Mouse (Mus musculus): ENCODE results near the gene Dennd4b.

Gene Dennd4b

DNA sequence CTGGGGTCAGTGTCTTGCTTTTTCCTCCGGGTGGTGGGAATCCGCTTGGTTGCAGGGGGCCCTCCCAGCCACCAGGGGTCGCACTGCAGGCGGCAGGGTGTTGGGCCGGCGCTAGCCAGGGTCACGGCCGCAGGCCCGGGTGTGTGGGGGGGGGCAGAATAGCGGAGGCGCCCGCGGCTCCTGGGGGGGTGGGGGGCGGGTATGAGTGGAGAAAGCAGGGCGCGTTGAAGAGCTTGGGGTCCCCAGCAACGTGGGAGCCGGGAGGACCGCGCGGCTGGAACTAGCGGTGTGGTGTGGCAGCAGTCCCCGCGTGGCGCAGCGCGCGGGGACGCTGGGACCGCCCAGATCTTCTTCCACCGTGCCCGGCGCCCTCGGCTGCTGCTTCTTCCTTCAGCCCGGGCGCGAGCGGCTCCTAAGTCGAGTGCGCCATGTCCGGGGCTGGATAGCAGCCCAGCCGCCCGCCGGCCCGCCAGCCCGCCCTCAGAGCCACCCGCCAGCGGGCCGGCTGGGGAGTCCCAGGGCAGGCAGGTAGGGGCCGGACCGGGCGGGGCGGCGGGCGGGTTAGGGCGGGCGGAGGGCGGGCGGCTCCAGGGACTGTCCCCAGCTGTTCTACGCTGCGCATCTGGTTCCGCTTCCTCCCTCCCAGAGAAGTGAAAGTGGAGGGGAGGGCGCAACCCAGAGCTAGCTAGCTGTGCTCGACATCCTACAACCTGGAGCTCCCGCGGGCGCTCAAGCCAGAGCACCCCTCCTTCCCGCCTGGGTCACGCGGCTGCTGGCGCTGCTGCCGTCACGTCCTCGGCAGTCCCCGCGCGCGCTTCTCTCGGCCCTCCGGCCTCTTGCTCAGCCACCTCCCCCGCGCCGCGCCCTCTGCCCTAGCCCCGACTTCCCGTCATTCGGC is at the start of gene Dennd4b:
TSS of gene Dennd4b (plus strand) at position 152 of the 898 bp plus-strand sequence.
- under 1% methylated on average over 83 of the region's 87 CpGs for WGBS

DNA sequence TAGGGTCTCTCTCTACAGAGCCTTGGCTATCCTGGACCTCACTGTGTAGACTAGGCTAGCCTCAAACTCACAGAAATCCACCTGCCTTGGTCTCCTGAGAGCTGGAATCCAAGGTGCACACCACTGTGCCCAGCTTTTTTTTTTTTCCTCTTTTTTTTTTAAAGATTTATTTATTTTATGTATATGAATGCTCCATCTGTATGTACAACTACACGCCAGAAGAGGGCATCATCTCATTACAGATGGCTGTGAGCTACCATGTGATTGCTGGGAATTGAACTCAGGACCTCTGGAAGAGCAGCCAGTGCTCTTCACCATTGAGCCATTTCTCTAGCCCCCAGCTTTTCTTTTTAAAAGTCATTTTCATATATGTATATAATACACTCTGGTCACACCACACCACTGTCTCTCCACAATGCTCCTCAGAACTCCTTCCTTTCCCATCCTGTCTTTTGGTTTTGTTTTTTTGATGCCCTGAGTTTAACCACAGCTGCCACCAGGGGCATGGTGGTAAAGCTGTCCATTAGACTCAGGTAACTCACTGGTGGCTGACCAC is 49.1 kb upstream of the Dennd4b start:
- WGBS: 46% methylated on average over 1 of the region's 1 CpGs

GRCm38 (mm10) chr3:90220088-90220487 is 44.9 kb upstream of the Dennd4b start:
- WGBS: 8% methylated on average over 6 of the region's 6 CpGs

GRCm38 (mm10) chr3:90220531-90220951 is 44.4 kb upstream of the Dennd4b start:
- WGBS: 2% methylated on average over 20 of the region's 20 CpGs

GRCm38 (mm10) chr3:90221123-90221522 is 43.9 kb upstream of the Dennd4b start:
- 25% methylated on average over 5 of the region's 5 CpGs for WGBS

DNA sequence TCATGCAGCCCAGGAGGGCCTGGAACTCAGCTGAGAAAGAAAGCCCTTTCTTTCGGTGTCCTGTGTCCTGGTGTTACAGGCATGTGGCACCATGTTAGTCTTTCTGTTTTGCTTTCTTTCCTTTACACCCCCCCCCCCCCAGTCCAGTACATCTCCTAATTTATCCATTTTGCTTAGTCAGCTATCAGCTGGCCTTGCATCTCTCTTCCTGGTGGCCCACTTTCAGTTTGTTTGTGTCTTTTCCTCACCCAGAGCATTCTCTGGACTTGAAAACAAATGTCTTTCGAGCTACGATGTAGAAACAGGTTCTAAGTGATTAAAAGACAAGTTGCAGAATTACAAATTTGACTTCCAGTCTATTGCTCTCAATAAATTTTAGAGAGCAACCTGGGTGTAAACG is 42.5 kb upstream of the Dennd4b start:
- WGBS: 80% methylated on average over 4 of the region's 4 CpGs

DNA sequence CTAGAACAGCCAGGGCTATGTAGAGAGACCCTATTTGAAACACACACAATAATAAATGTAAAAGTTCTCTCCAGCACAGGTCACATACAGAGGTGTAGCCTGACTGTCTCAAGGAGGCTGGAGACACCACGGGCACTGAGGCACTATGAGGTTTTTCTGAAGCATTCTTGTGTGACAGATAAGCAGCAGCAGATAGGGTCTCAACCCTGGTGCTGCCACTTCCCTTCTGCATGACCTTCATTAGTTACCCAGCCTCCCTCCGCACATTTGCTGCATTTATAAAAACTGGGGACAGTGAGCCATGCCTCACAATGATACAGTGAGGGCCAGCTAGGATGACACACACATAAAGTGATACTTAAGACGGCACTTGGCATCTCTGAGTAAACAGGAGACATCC is 42.0 kb upstream of the Dennd4b start:
- WGBS: 79% methylated on average over 3 of the region's 3 CpGs

GRCm38 (mm10) chr3:90224331-90224730 is 40.7 kb upstream of the Dennd4b start:
- WGBS: 86% methylated on average over 10 of the region's 10 CpGs

GRCm38 (mm10) chr3:90231075-90231474 is 33.9 kb upstream of the Dennd4b start:
- 7% methylated on average over 8 of the region's 8 CpGs for WGBS

- under 1% methylated on average over 61 of the region's 61 CpGs for WGBS
These were observed 33.3 kb upstream of the Dennd4b start, which contains the start of gene Jtb for GRCm38 (mm10) chr3:90231507-90232333. Gene Jtb (plus strand): TSS chr3:90231597.

DNA sequence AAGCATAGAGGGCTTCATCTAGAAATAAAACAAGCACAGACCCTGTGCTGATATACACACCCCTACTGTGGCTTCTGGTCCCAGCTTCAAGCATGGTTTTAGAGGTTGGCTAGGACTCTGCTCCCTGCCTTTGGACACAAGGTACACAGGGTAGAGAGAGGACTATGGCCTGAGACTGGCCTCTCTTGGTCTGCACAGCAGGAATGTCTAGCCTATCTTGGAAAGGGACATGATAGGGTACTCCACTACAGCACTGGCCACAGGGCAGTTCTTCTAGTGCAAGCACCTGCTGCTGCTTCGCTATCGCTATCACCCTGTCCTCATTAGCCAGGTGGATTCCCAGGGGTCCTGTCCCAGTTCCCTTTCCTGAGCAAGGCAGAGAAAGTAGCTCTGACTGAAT is 23.7 kb upstream of the Dennd4b start:
- 94% methylated on average over 2 of the region's 2 CpGs for WGBS

- 94% methylated on average over 10 of the region's 10 CpGs for WGBS
These were observed 23.2 kb upstream of the Dennd4b start for GRCm38 (mm10) chr3:90241669-90242358.

- WGBS: 17% methylated on average over 19 of the region's 19 CpGs
These were observed 21.8 kb upstream of the Dennd4b start, which contains the start of gene Creb3l4 for GRCm38 (mm10) chr3:90242984-90243775. Gene Creb3l4 (minus strand): TSS chr3:90243512.

GRCm38 (mm10) chr3:90245406-90245805 is 19.6 kb upstream of the Dennd4b start:
- WGBS: 55% methylated on average over 2 of the region's 2 CpGs

DNA sequence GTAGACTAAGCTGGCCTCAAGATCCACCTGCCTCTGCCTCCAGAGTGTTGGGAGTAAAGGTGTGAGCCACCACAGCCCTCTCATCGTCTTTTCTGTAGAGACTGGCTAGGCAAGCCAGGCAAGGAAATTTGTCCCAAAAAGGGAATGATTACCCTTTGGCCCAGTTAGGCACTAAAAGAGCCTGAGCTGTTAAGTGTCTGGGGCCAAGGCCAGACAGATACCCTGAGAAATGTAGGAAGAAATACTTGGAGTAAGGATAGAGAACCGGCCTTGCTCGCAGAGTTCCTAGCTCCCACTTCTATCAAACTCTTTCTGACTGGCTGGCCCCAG is 17.4 kb upstream of the Dennd4b start:
- WGBS: 5% methylated on average over 3 of the region's 3 CpGs

- WGBS: under 1% methylated on average over 44 of the region's 44 CpGs
These were observed 16.8 kb upstream of the Dennd4b start, which contains the start of gene Slc39a1 for GRCm38 (mm10) chr3:90247960-90248745. Gene Slc39a1 (plus strand): TSS chr3:90248172.

- 1% methylated on average over 10 of the region's 10 CpGs for WGBS
These were observed 16.3 kb upstream of the Dennd4b start for GRCm38 (mm10) chr3:90248746-90249100.

GRCm38 (mm10) chr3:90250791-90251190 is 14.2 kb upstream of the Dennd4b start:
- 74% methylated on average over 6 of the region's 6 CpGs for WGBS

DNA sequence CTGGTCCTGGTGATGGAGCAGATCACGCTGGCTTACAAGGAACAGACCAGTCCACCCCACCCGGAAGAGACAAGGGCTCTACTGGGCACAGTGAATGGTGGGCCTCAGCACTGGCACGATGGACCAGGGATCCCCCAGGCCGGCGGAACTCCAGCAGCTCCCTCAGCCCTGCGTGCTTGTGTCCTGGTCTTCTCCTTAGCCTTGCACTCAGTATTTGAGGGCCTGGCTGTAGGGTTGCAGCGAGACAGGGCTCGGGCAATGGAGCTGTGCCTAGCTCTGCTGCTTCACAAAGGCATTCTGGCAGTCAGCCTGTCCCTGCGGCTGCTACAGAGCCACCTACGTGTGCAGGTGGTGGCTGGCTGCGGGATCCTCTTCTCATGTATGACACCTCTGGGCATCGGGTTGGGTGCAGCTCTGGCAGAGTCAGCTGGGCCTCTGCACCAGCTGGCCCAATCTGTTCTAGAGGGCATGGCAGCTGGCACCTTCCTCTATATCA is 13.2 kb upstream of the Dennd4b start:
- WGBS: 70% methylated on average over 11 of the region's 12 CpGs

- 64% methylated on average over 2 of the region's 2 CpGs for WGBS
These were observed 12.3 kb upstream of the Dennd4b start for GRCm38 (mm10) chr3:90252659-90253058.

Measured in cerebral cortex, adult 2 months (tissue).